Mouse (Mus musculus): ENCODE results near the gene C77080.
A peak's percentile ranks its signal among the peaks of the same experiment; 100 is the strongest.

C77080 gene

GRCm38 (mm10) chr4:129211461-129211860 lies 49.7 kb downstream of the C77080 start:
- DNase-seq: no peak

GRCm38 (mm10) chr4:129209504-129209903 lies 51.7 kb downstream of the C77080 start:
- no peak for DNase-seq

DNA sequence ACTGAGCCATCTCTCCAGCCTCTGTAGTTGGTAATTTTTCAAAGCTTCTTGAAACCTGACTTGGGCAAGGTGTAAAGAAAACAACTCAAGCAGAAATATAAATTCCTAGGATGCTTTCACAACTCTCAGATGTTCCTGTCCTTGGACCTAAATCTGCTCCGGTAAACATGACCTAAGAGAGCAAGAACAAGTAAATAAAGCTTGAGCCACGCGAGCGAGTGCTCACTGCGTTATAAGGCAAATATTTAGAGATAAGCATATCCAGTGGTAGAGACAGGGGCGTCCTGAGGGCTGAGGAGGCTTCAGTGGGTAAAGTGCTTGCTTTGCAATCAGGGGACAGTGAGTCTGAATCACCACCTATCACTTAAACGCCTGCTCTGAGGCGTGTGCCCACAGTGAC lies 54.4 kb downstream of the C77080 start:
- no peak for DNase-seq

DNA sequence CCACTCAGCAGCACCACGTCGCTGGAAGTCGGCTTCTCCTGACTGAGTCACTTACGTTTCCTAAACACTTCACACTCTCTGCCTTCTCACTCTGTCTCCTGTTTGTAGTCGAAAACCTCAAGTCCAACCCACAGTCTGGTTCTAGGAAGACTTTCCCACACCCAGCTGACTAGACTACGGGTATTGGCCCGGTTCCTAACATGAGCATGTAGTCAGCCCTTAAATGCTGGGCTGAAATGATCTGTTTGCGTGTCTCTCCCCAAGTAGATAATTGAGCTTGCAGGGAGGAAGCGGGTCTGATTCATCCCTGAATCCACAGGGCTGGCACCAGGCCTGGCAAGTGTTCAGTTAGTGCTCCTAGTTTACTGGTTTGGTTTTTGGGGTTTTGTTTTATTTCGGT lies 56.5 kb downstream of the C77080 start:
- DNase-seq: no peak

GRCm38 (mm10) chr4:129197514-129197913 lies 63.7 kb downstream of the C77080 start:
- DNase-seq: no peak

DNA sequence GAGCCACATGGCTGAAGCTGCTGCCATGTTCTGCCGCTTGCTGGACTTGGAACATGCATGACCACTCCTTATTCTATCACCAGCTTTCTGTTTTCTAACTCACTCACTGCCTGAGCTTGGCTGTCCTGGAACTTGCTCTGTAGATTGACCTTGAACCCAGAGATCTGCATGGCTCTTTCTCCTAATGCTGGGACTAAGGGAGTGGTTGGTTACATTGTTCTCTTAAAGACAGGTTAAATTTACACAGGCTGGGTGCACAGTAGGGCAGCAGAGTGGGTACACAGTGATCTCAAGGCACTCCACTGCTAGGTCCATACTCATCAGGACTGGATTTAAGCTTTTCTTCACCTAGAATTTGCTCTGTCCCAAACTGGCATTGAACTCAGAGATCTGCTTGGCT lies 66.9 kb downstream of the C77080 start:
- no peak for DNase-seq

- DNase-seq: no peak
Observed at GRCm38 (mm10) chr4:129191691-129192090, 69.5 kb downstream of the C77080 start.

DNA sequence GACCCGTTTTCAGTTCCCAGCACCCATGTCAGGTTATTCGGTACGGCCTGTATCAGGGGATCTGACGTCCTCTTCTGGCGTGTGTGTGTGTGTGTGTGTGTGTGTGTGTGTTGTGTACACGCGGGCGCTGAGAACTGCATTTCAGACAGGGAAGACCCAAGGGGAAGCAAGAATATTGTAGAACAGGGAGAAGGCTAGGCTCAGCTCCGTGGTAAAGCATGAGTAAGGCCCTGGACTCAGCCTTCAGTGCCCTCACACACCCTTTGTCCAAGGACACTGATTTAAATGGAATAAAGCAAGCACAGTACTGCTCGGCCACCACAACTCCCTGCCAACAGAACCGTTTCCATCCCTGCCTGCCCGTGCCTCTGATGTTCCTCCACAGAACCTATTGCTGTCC lies 70.7 kb downstream of the C77080 start:
- DNase-seq: no peak

DNA sequence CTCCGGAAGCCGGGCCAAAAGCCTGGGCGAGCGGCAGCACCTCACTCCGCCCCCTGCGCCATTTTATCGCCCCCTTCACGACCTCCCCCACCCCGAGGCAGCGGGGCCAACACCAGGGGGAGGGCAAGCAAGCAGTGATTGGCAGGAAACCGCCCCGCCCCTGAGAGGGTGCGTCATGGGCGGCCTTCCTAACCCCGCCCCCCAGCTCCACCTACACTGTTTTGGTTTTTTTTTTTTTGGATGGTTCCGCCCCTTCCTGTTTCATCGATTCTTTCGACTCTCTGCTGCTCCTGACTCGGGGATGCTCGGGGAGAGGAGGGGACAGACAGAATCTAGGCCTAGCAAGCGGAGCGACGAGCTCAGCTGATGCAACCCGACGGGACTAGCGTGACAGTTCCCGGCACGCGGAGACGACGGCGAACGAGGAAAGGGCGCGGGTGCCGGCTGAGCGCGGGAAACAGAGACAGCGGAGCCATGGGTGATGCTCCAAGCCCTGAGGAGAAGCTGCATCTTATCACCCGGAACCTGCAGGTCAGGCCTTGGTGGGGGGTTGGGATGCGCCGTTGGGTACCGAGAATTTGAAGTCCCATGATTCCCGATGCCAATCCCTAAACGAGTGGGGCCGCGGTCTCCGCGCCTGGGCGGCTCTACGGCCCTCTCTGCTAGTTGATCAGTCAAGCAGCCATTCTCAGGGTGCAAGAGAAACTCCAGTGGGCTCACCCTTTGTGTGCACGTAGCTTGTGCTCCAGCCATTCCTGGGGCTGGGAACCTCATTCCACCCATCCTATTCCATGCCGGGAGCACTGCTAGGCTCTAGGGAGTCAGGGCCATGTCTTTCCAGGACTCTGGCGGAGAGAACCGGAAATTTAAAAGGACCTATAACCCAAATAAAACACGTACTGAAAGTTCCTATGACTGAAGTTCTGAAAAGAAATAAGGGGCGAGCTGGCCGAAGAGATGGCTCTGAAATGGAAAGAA lies 71.4 kb downstream of the C77080 start, which contains the start of the genes S100pbp and Yars:
S100pbp (minus strand) TSS at position 186 of the 978 bp plus-strand sequence.
Yars (plus strand) TSS at position 219 of the 978 bp plus-strand sequence.
- DNase-seq: peak; percentile 99

- peak; percentile 69 for DNase-seq
Observed at GRCm38 (mm10) chr4:129188803-129189541, 72.2 kb downstream of the C77080 start.

- DNase-seq: no peak
Observed at GRCm38 (mm10) chr4:129188041-129188659, 73.1 kb downstream of the C77080 start.

DNA sequence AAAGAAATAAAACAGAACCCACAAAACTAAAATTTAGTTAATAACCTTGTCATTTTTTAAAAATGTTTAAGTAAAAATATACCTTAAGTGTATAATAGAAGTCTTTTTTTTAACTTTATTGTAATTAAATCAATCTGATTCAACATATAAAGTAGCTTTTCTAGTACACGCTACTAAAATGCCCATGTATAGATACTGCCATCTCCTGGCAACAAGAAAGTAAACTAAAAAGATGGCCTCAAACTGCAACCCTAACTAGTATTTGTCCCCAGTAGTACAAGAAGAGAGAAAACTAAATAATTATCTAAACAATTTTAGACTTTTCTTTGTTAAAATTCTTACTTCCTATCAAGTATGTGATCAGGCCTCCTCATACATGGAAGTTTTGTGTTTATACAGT lies 81.6 kb downstream of the C77080 start:
- no peak for DNase-seq

DNA sequence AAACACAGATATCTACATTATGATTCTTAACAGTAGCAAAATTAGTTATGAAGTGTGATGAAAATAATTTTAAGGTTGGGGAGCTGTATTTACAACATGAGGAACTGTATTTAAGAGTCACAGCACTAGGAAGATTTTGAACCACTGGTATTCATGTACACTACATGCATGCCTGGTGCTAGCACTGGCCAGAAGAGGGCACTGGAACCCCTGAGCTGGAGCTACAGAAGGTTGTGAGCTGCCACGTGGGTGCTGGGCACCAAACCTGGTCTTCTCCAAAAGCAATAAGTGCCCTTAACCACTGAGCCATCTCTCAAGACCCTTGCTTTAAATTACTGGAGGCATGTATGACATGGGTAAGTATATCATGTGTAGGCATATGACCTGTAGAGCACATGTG lies 88.7 kb downstream of the C77080 start:
- DNase-seq: no peak
